Mouse (Mus musculus): ENCODE measurements at regions not wholly inside any gene's neighbourhood (a gene's known extent, or its start where the extent isn't known, plus 50 kb on each side); places are given as distances from the start of the nearest gene placed in this dataset.

DNA sequence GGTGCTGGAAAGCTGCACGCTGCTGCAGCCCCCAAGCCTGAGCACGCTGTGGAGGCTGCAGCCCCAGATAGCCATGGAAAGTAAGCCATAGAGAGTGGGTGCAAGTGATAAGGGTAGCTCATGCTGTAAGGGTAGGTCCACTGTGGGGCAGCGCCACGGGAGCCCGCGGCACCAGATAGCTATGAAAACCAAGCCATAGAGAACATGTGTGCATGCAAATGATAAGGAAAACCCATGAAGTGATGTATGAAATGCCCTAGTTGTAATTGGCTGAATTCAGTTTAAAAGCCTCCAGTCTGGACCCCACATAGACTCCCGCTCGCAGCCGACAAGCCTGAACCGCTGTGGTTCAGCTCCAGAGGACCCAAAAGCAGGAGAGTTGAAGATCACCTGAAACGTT, 58.8 kb upstream of the L3mbtl3 start:
- DNase-seq, result no peak

DNA sequence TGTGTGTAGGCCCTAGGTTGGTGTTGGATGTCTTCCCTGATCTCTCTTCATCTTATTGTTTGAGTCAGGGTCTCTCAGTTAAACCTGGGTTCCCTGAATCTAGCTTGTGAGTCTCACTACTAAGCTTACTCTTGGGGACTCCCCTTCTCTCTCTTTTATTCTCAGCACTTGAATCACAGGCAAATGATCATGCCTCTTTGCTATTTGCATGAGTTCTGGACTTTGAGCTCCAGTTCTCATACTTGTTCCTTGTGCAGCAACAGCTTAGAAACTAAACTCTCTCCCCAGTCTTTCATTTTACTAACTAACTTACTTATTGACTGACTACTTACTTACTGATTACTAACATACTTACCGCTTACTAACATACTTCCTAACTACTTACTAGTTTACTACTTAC, 64.9 kb upstream of the L3mbtl3 start:
- no peak for DNase-seq

DNA sequence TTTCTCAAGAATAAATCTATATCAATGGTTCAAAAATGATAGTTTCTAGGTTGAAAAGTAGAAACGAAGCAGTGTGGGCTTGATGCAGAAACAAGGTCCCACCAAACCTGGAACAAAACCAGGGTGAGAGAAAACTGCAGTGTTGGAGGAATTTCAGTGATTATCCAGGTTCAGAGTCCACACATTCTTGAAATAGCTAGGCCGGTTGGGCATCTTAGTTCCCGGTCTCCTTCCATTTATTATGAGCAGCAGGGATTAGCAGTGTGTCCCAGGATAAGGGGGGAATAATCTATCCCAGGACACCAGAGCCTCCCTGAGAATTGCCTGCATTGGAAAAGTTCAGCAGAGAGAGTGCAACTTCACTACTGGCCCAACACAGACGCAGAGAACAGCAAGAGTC, 108.5 kb upstream of the L3mbtl3 start:
- no peak for DNase-seq

DNA sequence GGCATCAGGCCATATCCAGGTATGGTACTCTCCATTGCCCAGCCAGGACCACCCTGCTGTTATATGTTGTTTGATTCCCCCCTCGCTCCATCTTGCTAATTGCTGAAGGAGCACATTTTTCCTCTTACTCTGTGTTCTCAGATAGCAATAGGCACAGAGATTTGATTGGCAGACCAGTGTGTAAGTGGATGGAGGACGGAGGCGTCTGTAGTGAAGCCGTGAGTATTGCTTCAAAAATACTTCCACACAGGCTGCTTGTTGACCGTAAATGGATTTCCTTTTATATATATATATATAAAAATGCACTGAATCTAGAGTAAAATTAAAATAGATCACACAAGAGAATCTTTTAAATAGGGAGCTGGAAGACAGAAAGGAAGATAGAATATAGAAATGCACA, 115.6 kb upstream of the L3mbtl3 start:
- no peak for DNase-seq

DNA sequence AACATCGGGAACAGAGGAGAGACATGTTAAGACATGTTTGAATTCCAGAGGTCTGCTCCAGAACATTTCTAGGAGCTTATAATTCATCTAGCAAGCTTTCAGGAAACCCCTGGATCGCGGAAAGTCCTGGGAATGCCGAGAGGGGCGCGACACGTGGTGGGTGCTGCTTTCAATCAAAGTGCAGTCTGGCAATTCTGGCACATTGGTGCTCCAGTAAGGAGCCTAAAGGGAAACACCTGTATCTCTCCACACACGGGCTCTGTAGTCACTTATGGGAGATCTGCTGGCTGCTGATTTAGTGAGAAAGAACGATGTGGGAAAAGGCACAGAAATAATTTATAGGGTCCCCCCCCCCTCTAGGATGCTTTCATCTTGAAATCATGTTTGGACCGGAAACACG, 116.4 kb upstream of the L3mbtl3 start:
- no peak for DNase-seq

DNA sequence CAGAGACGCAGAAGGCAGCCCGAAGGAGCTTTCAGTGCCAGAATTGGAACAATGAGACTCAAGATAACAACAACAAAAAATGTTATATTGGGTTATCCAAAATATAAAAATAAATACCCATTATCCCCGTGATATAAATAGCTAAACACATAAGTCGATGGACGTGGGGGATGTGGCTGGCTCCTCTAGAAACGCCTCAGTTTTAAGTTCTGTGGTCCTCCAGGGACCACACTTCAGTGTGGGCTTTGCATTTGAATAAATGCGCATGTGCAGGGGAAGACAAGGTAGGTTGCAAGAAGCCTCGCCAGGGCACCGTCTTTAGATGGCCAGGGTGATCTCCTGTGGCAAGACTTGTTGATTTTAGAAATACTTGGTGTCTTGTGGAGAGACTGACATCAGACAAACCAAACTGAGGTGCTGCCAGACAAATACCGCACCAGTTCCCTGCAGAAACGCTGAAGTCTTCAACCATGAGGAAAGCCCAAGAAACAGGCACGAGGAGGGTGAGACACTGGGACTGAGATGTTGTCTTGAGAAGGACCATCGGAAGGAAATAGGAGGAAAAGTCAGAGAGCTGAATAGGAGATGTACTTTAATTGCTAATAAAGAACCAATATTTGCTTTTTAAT, 117.2 kb upstream of the L3mbtl3 start:
- DNase-seq, result no peak

DNA sequence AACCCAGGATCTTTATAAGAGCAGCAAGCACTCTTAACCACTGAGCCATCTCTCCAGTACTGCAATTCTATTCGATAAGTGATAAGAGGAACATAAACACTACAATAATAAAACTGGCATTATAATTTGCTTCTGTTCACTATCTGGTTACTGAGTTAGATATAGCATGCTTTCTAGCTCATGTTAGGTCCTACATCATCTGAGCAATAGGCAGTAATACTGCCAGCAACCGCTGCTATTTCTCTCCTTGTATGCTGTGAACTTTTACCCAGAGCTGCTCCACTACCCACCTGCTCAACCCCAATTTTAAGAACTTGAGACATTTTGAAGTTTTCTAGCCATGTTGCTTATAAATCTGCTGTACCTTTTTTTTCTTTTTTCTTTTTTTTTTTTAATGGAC, 118.0 kb upstream of the L3mbtl3 start:
- DNase-seq, result no peak

DNA sequence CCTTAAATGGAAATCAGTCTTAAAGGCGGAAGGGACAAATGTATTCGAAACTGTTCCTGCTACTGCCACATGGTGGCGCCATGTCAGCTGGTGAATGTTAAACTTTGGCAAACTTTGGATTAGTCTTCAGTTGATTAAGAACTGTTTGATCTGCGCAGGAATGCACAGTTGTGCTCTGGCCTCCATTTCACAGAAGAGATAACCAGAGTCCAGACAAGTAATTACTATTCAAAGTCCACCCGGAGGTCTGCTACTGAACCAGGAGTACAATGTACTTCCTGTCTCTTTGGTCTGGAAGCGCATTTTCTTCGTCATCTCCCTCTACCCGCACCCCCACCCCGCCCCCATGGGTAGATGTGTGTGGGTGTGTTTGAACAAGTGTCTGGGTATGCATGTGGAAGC, 118.6 kb upstream of the L3mbtl3 start:
- DNase-seq, result peak; percentile 34

DNA sequence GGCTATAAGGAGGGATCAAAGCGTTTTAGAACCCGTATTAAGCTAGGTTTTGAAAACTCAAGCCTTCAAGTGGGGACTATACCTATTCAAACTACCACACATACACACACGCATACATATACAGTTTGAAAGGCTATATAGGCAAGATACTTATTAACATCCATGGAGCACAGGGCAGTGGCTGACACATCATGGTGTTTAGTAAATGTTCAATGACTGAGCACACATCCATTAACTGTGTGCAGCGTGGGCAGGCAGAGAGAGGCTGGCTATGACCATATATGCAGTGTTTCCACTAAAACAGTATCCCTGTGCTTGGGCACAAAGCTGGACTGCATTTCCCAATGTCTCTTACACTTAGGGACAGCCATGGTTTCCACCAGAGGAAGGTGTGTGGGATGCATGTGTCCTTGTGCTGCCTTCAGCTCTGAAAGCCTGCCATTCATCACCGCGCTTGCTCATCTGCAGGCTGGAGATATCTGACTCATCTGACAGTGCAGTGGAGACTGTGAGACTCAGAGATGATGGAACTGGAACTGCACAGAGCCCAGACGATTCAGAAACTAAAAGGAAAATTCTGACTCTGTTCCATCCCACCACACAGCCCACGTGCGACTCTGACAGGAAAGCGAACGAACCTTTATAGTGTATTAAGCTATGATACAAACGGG, 124.6 kb upstream of the L3mbtl3 start:
- no peak for DNase-seq

DNA sequence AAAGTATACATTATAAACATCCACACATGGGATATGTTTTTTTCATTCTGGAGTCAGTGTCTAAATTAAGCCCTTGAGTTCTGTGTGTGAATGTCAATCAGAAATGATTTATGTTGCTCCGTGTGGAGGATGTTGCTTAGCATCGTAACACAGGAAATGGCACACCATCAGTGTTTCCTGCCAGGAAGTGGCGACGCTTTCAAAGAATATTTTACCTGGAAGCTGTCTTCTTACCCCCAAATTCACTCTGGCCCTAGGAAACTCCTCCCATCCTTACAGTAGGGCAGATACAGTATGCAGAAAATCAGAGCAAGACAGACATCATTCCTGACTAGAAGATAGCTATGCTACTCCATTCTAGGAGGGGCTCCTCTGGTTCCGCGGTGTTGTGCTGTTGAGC, 145.1 kb upstream of the L3mbtl3 start:
- DNase-seq, result no peak

DNA sequence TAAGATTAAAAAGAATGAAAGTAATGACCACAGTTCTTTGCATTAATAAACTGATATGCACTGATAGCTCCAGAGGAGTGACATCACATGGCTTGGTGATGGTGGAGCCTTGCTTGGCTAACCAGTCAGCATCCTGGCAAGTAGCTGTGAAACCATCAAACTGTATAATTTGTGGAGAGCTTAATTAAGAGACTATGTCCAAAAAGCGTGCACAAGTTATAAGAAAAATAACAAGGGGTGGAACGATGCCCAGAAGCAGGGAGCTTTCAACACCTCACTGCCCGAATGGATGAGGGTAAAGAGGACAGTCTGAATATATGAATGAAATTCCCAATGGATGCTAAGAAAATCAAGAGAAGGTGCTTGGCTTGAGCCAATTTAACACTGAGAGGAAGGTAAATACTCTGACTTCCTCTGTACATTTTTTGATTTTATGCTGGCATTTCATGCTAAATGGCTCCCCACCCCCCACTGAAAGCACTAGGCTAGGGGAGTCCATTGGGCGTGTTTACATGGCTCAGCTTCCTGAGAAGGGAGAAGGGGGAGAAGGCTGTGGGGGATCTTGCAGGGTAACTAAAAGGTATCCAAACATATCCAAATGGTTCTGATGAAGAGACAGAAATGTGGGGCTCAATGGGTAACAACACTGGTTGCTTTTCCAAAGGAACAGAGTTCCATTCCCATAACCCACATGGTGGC, 150.2 kb upstream of the L3mbtl3 start:
- no peak for DNase-seq

DNA sequence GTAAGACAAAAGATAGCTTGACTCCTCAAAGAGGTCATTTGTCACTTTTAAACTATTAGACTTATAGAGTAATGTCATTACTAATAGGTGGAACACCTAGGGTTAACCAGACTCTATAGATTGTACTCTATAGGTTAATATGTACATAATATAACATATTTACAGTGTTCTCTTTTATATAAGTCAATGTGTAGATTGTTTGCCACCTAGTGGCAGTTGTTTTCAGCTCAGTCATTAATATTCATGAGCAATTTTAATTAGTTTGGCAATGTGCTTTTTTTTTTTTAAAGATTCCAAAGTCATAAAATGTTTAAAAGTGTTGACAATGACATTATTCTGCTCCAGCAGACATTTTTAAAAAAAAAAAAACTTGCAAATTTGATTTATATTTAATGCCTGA, 164.4 kb upstream of the L3mbtl3 start:
- no peak for DNase-seq

DNA sequence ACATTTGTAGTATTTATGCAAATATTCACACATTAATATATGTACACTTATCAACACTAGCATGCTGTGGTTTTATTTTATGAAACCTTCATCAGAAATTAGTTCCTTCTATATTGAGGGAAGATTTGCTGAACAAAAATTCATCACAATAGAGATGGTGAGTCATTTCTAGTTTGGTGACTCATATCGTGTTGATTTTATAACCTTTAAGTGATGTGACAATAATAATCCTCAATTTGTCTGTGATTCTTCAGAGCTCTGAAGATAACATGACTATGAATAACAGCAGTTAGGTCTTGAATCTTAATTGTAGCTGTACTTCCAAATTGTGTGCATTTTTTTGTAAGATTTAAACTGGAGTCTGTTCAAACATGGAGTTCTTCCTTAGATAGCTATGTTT, 168.3 kb upstream of the L3mbtl3 start:
- DNase-seq, result no peak

DNA sequence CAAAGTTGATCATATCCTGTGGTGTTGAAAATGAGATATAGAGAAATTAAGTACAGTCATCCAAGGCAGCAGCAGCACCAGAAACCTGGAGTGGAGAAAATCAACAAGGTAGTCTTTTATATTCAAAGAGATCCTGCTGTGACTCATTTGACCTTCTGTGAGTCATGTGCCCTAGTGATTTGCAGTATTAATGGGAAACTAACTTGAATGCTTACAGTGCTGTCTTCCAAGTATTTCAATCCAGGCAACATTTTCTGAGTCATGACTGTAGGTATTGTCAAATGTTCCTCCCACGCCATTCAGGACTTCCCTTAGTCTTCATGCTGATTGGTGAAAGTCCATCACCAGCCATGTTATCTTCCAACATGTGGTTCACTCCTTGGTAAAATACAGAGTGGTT, 169.0 kb upstream of the L3mbtl3 start:
- no peak for DNase-seq

DNA sequence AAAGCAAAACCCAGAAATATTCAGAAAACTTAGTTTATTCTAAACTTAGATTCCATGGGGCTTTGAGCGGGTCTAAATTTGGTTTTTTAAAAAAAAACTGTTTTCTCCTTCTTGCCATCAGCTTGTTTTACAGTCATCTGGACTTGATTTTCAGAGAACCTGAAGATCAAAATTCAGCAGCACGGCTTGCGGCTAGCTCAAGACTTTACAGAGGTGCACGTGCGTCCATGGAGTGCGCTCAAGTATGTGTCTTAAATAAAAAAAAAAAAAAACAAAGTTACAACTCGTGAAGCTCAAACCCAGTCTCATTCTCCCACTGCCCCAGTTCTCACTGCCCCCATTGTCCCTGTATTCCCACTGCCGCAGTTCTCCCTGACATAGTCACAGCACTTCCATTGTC, 180.5 kb upstream of the L3mbtl3 start:
- no peak for DNase-seq

DNA sequence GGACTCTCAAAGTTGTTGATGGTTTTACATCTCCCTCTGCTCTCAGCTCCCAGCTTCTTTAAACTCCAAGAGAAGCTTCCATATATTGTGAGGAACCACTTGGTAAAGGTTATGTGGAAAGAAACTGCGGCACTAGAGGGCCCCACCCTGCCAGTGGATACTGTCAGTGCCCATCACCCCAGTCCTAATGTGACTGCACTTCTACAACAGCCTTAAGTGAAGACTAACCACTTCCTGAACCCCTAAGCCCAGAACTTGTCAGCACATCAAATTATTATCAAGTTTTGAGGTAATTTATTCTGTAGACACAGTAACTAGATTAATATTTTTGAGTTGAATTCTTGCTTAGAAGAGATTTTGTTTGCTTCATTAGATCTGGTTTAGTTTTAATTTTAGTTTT, 182.3 kb upstream of the L3mbtl3 start:
- no peak for DNase-seq

DNA sequence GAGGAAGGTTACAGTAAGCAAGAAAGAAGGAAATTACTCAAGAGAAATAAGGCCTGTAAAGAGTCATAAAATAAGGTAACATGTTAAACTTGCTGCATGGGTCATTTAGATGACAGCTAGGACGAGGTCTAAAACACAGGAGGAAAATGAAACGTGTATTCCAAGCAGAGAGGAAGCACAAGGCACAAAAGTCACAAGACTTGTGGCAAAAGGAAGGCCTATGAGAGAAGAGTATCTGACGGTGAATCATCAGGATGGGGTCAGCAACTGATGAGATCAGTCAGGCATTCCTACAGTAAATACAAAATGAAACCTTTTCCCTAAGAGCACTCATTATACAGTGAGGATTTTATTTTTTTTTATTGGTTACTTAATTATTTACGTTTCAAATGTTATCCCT, 183.6 kb upstream of the L3mbtl3 start:
- DNase-seq, result no peak

DNA sequence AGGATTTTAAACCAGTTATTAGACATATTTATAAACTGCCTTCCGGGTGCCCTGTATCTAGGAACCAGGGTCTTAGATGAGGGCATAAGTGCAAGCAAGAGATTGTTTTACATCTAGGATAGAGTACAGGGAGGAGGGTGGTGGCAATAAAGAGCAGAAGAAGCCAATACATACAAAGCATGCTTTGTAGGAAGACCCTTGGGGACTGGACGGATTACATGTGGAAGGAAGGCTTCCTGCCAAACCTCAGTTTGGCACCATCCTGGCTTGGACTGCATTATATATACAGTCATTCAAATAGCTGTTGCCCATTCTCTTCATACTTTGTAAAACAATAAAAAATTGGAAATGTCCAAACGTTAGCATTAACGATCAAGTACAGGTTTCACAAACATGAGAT, 184.7 kb upstream of the L3mbtl3 start:
- no peak for DNase-seq

DNA sequence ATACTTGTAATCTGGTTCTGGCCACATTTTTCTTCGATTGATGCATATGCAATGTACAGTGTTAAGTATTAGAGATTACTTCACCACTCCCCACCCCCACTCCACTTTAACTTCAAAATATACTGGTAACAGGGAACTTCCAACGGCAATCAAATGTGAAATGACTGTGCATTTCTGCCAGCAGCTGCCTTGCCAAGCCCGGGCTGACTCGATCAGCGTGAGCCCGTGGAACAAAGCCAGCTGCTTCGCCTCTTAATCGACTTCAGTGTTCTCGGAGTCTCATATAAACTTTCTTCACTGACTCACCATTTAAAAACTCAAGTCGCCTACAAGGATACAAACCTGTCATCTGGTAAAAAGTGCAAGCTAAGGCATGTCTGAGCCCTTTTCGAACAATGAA, 188.7 kb upstream of the L3mbtl3 start:
- peak; percentile 51 for DNase-seq

DNA sequence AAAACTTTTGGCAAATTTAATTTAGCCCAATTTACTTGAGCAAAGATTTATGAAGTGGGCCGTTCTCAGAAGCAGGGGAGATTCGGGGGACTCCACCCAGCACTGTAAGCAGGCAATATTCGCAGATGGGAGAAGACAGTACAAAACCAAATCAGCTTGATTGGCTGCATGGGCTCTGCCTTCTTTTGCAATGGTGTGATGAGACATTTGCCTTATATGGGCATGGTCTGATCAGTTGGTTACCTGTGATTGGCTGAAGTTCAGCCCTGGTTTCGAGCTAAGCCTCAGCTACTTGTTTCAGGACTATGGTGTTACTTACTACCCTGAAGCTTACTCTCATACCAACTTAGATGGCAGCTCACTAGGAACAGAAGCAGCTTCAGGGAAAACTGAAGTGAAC, 185.6 kb upstream of the Arhgap18 start:
- DNase-seq, result no peak

DNA sequence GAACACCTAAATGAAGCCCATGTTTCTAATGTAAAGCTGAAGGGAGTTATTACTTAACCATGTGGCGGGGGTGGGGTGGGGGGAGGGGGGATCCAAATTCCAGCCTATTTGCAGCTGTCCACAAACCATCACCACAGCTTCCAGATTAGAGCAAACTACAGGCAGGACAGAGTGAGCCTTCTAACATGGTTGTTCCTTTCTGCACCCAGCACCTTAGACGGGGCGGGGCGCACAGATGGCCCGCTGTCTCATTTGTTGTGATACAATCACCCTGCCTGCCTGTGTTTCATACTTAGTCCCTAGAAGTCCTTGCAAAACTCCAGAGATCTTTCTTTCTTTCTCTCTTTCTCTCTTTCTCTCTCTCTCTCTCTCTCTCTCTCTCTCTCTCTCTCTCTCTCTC, 182.8 kb upstream of the Arhgap18 start:
- DNase-seq, result no peak

DNA sequence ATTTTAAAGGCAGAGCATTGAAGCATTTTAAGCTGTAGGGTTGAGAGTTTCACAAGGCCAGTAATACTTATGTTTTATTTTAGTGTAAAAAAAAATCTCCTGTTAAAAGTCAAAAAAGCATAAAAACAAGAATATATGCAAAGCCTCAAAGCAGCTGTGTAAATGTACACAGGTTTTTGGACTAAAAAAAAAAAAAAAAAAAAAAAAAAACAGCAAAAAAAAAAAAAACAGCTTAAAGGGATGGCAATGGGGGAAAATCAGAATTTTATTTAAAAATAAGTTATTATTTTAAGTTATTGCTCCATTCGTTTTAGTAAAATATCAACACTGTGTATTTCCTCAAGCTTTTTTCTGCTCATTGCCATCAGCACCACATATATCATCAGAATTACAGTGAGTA, 181.8 kb upstream of the Arhgap18 start:
- no peak for DNase-seq

DNA sequence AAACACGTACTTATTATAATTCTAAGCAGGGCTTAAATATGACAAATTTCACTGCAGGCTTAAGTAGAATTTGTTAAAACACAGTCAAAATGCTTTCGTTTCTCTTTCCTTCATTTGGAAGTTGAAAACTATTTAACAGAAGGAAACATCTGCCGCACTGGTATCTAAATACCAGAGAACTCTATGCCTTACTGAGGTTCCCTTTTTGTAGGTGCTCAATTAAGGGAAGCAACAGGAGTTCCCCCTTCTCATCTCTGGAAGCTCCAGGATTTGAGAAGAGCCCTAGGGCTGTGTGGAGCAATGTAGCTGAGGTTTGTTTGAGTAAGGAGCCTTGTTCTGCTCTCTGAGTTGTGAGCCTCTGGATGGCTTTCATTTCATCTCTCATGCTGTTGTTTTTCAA, 177.1 kb upstream of the Arhgap18 start:
- no peak for DNase-seq

DNA sequence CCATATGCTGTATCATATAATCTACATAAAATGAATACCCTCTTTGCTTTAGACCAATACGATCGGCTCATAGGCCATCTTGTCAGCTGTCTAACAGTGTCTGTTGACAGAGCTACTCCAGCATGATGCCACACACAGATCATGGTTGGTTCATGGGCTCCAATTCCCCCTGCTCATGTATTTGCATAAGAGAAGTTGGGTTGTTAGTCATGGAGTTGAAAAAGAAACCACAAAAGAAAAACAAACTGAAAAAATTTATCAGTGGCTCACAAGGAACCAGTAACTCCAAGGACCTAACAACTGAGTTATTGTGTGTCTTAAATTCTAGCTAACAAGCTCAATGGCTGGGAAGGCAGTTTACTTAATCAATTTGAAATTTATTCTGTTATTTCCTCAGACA, 176.1 kb upstream of the Arhgap18 start:
- DNase-seq, result no peak

DNA sequence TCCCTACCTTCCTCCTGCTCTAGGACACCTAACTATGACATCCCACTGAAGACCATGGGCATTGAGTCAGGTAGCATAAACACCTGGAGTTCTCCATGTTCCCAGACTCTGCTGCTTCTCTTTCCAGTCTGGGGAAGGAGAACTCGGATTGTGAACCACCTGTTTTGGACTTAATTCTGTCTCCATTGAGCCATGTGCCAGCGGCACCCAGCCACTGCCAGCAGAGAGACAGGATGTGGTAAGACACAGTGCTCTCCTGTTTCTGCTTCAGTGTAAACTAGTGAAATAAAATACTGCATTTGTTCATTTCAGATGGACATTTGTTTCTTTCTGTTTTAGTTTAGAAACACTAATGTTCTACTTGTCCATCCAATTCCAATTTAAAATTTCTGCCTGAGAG, 168.1 kb upstream of the Arhgap18 start:
- DNase-seq, result no peak
